Mouse (Mus musculus) forebrain, postnatal 0 days (tissue): ENCODE data around the gene Pkhd1. TPM values are rescaled to one million over a fixed set of nuclear protein-coding genes. Genes with fewer than 3 reads are reported as not detected.

Experiments
- ATAC-seq: fragments of 200-750 bp; cut with Nextera tagmentation; 2 replicates; pipeline ENCODE4 v1.8.0; 2017; ENCODE audit warnings: mild to moderate bottlenecking, moderate library complexity
- DNase-seq: peaks from one replicate; pipeline ENCODE4 v3.0.0-alpha.2; 2015
- H3K27ac ChIP-seq: fragments of 300-500 bp; sonication (generic); 2 replicates; pipeline ENCODE4 v1.5.1; 2014; ENCODE audit warnings: low read depth, mild to moderate bottlenecking, antibody characterized with exemption, low read length, moderate library complexity, mixed read lengths
- H3K27me3 ChIP-seq: fragments of 300-500 bp; sonication (generic); 2 replicates; pipeline ENCODE4 v1.6.1; 2014; ENCODE audit warnings: mild to moderate bottlenecking, low read length, mixed read lengths; ENCODE audit not compliant: insufficient read depth
- H3K36me3 ChIP-seq: fragments of 300-500 bp; sonication (generic); 2 replicates; pipeline ENCODE4 v1.6.1; 2014; ENCODE audit warnings: mild to moderate bottlenecking, moderate library complexity; ENCODE audit not compliant: insufficient read depth
- H3K4me1 ChIP-seq: fragments of 300-500 bp; sonication (generic); 2 replicates; pipeline ENCODE4 v1.6.1; 2014; ENCODE audit warnings: antibody characterized with exemption; ENCODE audit not compliant: insufficient read depth
- H3K4me2 ChIP-seq: fragments of 300-500 bp; sonication (generic); 2 replicates; pipeline ENCODE4 v1.6.1; 2014; ENCODE audit warnings: low read depth, mild to moderate bottlenecking, moderate library complexity
- H3K4me3 ChIP-seq: fragments of 300-500 bp; sonication (generic); 2 replicates; pipeline ENCODE4 v1.5.1; 2014; ENCODE audit warnings: low read depth, low read length, mixed read lengths
- H3K9ac ChIP-seq: fragments of 300-500 bp; sonication (generic); 2 replicates; pipeline ENCODE4 v1.6.1; 2014; ENCODE audit warnings: mild to moderate bottlenecking
- H3K9me3 ChIP-seq: fragments of 300-500 bp; sonication (generic); 2 replicates; pipeline ENCODE4 v1.6.1; 2016; ENCODE audit warnings: low read length
- CTCF ChIP-seq: sonication (generic); IDR thresholded peaks from 2 replicates; pipeline ENCODE4 v1.5.1; 2016; ENCODE audit warnings: antibody characterized with exemption, control low read depth, low read depth
- WGBS: fragments of 180-500 bp; shearing (Covaris S2); extraction: QIAGEN DNeasy Blood & Tissue Kit; methylation state at CpG from one replicate; pipeline ENCODE4 v1.1.7; 2014; 5-methylcytosine and 5-hydroxymethylcytosine counted together
- polyA plus RNA-seq: library from polyadenylated mRNA; unstranded; fragments of >200 nt; fragmentation: Nextera tagmentation; extraction: Ambion mirVana; gene quantifications from 2 replicates; pipeline ENCODE4 v1.2.1, GENCODE M21; 2015
- total RNA-seq: library from RNA; depleted of rRNA; stranded (reverse); fragments of >200 nt; gene quantifications from 2 replicates; pipeline ENCODE4 v1.2.3, GENCODE M21; 2014; rRNA removed

Pkhd1 gene
- total and polyA plus RNA-seq, 2 experiments from 2014 or later = 0.01 to 0.05 TPM

DNA sequence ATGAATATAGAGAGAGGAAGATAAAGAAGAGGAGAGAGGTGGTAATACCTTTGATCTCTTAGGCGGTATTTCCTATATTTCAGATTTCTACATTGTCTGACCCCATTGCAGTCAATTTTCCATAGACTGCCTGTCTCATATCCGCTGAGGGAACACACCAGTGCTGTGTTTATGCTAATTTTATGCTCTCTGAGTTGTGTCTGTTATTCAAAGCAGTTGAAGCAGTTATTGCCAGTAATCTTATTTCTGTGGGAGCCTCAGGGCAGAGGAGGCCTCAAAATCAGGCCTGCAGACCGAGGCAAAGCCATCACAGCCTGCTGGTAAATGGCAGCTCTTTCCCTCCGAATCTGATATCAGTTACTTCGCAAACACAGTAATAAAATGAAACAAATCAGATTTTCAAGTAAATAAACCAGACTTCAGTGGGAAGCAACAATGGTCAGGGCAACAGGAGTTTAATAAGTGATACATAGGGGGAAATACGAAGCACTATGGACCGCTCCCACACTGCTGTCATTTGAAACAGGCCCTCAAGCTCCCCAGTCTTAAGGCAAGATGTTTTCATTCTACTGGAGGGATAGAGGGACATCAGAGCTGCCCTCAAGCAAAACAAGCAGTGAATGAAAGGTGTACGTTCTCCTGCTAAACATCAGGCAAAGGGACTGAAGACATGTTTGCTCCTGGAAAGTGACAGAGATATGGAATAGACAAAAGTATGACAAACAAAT lies 599.5 kb downstream of the Pkhd1 start:
- DNase-seq (no peak), ATAC-seq (no peak)
- H3K4me3 ChIP-seq = no peak overlapping the region
- WGBS = 78% methylated on average over 8 of the region's 8 CpGs
- no peak overlapping the region for H3K9ac ChIP-seq
- no peak overlapping the region for H3K4me2 ChIP-seq
- H3K4me1 ChIP-seq = no peaks in the 10 kb centered on the region
- H3K36me3 ChIP-seq = no peaks in the 10 kb centered on the region
- no peak overlapping the region for H3K27ac ChIP-seq
- no peaks in the 10 kb centered on the region for H3K9me3 ChIP-seq
- no peaks in the 10 kb centered on the region for H3K27me3 ChIP-seq
- no peak for TF ChIP-seq CTCF

DNA sequence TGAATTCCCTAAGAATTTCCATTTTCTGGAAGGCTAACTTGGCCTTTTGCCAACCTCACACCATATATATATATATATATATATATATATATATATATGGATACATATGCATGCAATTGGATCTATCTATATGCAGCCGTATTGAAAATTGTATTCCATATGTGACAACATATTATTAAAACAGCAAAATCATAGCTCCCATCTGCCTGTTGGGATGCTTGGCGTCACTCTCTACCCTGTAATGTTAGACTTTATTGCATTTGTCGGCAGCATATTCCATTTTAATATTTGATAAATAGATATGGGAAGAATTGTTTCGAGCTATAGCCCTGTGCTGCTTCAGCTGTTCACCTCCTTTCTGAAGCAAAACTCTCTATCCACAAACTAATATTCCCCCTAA lies 600.2 kb downstream of the Pkhd1 start:
- no peak for ATAC-seq
- no peak overlapping the region for H3K9ac ChIP-seq

More for the DNA sequence above, 600.2 kb downstream of the Pkhd1 start:
- Histone ChIP-seq H3K9me3 (no peaks in the 10 kb centered on the region), H3K4me1 (no peaks in the 10 kb centered on the region), H3K27ac (no peak overlapping the region), H3K4me2 (no peak overlapping the region), H3K27me3 (no peaks in the 10 kb centered on the region), H3K36me3 (no peaks in the 10 kb centered on the region), H3K4me3 (no peak overlapping the region)
- DNase-seq = no peak
- 73% methylated on average over 4 of the region's 4 CpGs for WGBS
- TF ChIP-seq CTCF = no peak

Other genes with a start within 250 kb of the Pkhd1 start
- gene Il17a, start 112.8 kb upstream of the Pkhd1 start, total RNA-seq = not detected in 2 replicates
- not detected in 2 replicates for gene Il17a, start 112.8 kb upstream of the Pkhd1 start, polyA plus RNA-seq
- not detected in 2 replicates for gene Il17f, start 172.6 kb upstream of the Pkhd1 start, total RNA-seq
- gene Il17f, start 172.6 kb upstream of the Pkhd1 start, polyA plus RNA-seq = not detected in 2 replicates
- 11.0 and 13.7 TPM in 2 replicates for gene Mcm3, start 202.2 kb upstream of the Pkhd1 start, total RNA-seq
- gene Mcm3, start 202.2 kb upstream of the Pkhd1 start, polyA plus RNA-seq = 11.3 and 12.6 TPM in 2 replicates